Mouse (Mus musculus) E14TG2a.4 (cell line): ENCODE measurements around the gene Dpyd.

ENCODE experiments used
- H3K27me3 ChIP-seq: 2 replicates; pipeline ENCODE4 v1.6.1; 2014; ENCODE audit warnings: low read length, control low read depth; ENCODE audit not compliant: insufficient read depth
- H3K36me3 ChIP-seq: 2 replicates; pipeline ENCODE4 v1.6.1; 2014; ENCODE audit warnings: low read length, control low read depth; ENCODE audit not compliant: insufficient read depth
- H3K4me1 ChIP-seq: replicated peaks from 2 replicates; pipeline ENCODE4 v1.6.1; 2014; ENCODE audit warnings: low read depth, low read length, control low read depth
- H3K4me3 ChIP-seq: replicated peaks from 2 replicates; pipeline ENCODE4 v1.5.1; 2014; ENCODE audit warnings: mild to moderate bottlenecking, low read length
- H3K9me3 ChIP-seq: 2 replicates; pipeline ENCODE4 v1.6.1; 2014; ENCODE audit warnings: low read length, control low read depth
- CTCF ChIP-seq: conservative IDR thresholded peaks from 2 replicates; pipeline ENCODE4 v1.5.1; 2014; ENCODE audit warnings: low read length
- NANOG ChIP-seq: IDR thresholded peaks from 2 replicates; pipeline ENCODE4 v1.6.1; 2014; ENCODE audit warnings: borderline replicate concordance, low read length, mixed read lengths
- POU5F1 ChIP-seq: IDR thresholded peaks from 2 replicates; pipeline ENCODE4 v1.6.1; 2014; ENCODE audit warnings: low read length, borderline replicate concordance

The Dpyd gene

DNA sequence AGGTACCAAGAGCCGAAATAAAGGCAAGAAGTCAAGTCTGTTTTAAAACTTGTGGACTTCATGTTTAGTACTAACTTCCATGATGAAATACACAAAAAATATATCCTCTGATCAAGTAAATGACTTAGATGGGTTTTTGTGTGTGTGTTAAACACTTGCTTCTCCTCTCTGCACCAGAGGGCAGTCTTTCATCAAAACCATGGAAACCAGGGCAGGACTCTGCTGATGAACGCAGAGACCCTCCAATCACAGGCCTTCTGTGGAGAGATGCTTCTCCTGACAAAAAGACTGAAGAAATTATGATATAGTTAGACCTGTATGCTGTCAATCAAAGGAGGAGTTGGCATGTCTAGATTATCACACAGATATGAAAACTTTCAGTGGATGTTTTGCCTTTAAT is 905.8 kb downstream of the Dpyd start:
- Histone ChIP-seq H3K36me3 (no peaks in the 10 kb centered on the region), H3K27me3 (no peaks in the 10 kb centered on the region), H3K9me3 (no peaks in the 10 kb centered on the region), H3K4me1 (no peaks in the 10 kb centered on the region), H3K4me3 (no peak overlapping the region)
- TF ChIP-seq POU5F1 = no peak
- no peak for TF ChIP-seq CTCF
- no peak for TF ChIP-seq NANOG
